Mouse (Mus musculus): Measurements from ENCODE around the gene Abl2. TPM values are rescaled to one million over a fixed set of nuclear protein-coding genes. Genes with fewer than 3 reads are reported as not detected.
A peak's percentile ranks its signal among the peaks of the same experiment; 100 is the strongest.

Gene Abl2
- total and polyA plus RNA-seq, 3 experiments = 4.7 to 25.7 (median 22.1) TPM

GRCm38 (mm10) chr1:156676171-156676570 lies 117.6 kb downstream of the Abl2 start:
- Histone ChIP-seq H3K4me3 (no peak overlapping the region), H3K27me3 (ENCODE audit: control insufficient read depth, insufficient read depth, low read length) (no peaks in the 10 kb centered on the region), H3K4me1 (ENCODE audit: control insufficient read depth, insufficient read depth, low read length) (0 out of 2 replicates have a peak, but pooled peaks cover 3% of the 10 kb centered on the region), H3K9ac (ENCODE audit: low read depth, low read length) (no peak overlapping the region), H3K27ac (no peak overlapping the region), H3K36me3 (ENCODE audit: control insufficient read depth, insufficient read depth, low read length) (no peaks in the 10 kb centered on the region), H3K79me2 (replicated peaks; ENCODE audit: control insufficient read depth, insufficient read depth, low read length) (no peaks in the 10 kb centered on the region)
- peak; percentile 66 to 78 for DNase-seq
- intact Hi-C loops (cut with DNase I) = loop anchor here (1.0 to 5.0 kb wide), 2 partner anchors 36 to 139 kb away; no protein-coding TSS in a partner anchor
- TF ChIP-seq POLR2A (IDR thresholded peaks at IDR 0.05; ENCODE audit: insufficient read depth, low read depth, low read length) (no peak), CTCF (IDR thresholded peaks at IDR 0.05) (peak; percentile 96), EP300 (IDR thresholded peaks at IDR 0.05; ENCODE audit: insufficient read depth, low read depth, low read length) (peak; percentile 67; the same call in 1 of the 2 replicates)
- WGBS = 26% methylated on average over 12 of the region's 12 CpGs

DNA sequence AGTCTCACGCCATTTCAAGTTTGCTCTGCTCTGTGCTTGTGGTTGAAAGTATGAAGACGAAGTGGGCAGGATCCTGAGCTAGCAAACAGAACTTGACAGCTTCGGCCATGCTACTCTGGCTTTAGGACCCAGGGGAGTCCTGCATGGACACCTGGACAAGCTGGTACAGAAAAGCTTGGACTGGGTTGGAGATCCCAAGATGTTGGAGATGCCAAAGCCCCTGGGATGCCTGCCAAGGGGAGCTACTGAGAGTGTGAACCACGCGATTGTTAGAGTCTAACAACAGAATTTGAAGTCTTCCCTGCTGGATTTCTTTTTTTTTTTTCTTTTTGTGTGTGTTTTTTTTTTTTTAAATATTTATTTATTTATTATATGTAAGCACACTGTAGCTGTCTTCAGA lies 118.0 kb downstream of the Abl2 start:
- H3K4me3 ChIP-seq = no peak overlapping the region
- no peak overlapping the region for H3K9ac ChIP-seq (ENCODE audit: low read depth, low read length)
- 0 out of 2 replicates have a peak, but pooled peaks cover 3% of the 10 kb centered on the region for H3K4me1 ChIP-seq (ENCODE audit: control insufficient read depth, insufficient read depth, low read length)
- no peaks in the 10 kb centered on the region for H3K79me2 ChIP-seq (replicated peaks; ENCODE audit: control insufficient read depth, insufficient read depth, low read length)
- DNase-seq = peak in 1 of 2 experiments; percentile 16
- 54% methylated on average over 5 of the region's 5 CpGs for WGBS
- no peaks in the 10 kb centered on the region for H3K27me3 ChIP-seq (ENCODE audit: control insufficient read depth, insufficient read depth, low read length)
- no peaks in the 10 kb centered on the region for H3K36me3 ChIP-seq (ENCODE audit: control insufficient read depth, insufficient read depth, low read length)
- TF ChIP-seq POLR2A (IDR thresholded peaks at IDR 0.05; ENCODE audit: insufficient read depth, low read depth, low read length) = no peak
- TF ChIP-seq EP300 (IDR thresholded peaks at IDR 0.05; ENCODE audit: insufficient read depth, low read depth, low read length) = no peak
- TF ChIP-seq CTCF (IDR thresholded peaks at IDR 0.05) = no peak
- no peak overlapping the region for H3K27ac ChIP-seq
- intact Hi-C loops (cut with DNase I) = loop anchor here (1.0 to 5.0 kb wide), 2 partner anchors 36 to 139 kb away; no protein-coding TSS in a partner anchor

DNA sequence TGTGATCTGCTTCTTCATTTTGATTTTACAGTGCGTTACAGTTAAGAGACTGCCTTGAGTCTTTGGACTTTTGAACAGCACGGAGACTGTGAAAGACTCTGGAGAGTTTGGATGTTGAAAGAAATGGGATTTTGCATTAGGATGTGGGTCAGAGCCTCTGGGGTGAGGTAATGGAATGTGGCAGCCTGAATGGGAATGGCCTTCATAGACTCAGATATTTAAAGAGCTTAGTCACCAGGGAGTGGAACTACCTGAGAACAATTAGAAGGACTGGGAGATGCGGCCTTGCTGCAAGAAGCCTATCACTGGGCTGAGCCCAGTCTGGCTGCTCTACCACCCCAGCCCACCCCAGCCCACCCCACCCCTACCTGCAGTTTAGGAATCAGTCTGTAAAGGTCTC lies 118.6 kb downstream of the Abl2 start:
- H3K9ac ChIP-seq (ENCODE audit: low read depth, low read length) = no peak overlapping the region

GRCm38 (mm10) chr1:156679599-156679998 lies 121.0 kb downstream of the Abl2 start:
- Histone ChIP-seq H3K36me3 (ENCODE audit: control insufficient read depth, insufficient read depth, low read length) (no peaks in the 10 kb centered on the region), H3K27me3 (ENCODE audit: control insufficient read depth, insufficient read depth, low read length) (no peaks in the 10 kb centered on the region), H3K9ac (ENCODE audit: low read depth, low read length) (no peak overlapping the region), H3K27ac (no peak overlapping the region), H3K4me3 (no peak overlapping the region), H3K4me1 (ENCODE audit: control insufficient read depth, insufficient read depth, low read length) (no peaks in the 10 kb centered on the region), H3K79me2 (replicated peaks; ENCODE audit: control insufficient read depth, insufficient read depth, low read length) (no peaks in the 10 kb centered on the region)
- WGBS = 81% methylated on average over 9 of the region's 9 CpGs
- TF ChIP-seq EP300 (IDR thresholded peaks at IDR 0.05; ENCODE audit: insufficient read depth, low read depth, low read length) (no peak), CTCF (IDR thresholded peaks at IDR 0.05) (no peak), POLR2A (IDR thresholded peaks at IDR 0.05; ENCODE audit: insufficient read depth, low read depth, low read length) (no peak)
- no peak for DNase-seq
- intact Hi-C loops (cut with DNase I) = loop anchor here (5.0 kb wide), 1 partner anchor 142 kb away; no protein-coding TSS in a partner anchor

More for the DNA sequence above, 118.6 kb downstream of the Abl2 start:
- WGBS = 86% methylated on average over 3 of the region's 3 CpGs
- TF ChIP-seq POLR2A (IDR thresholded peaks at IDR 0.05; ENCODE audit: insufficient read depth, low read depth, low read length) (no peak), CTCF (IDR thresholded peaks at IDR 0.05) (no peak), EP300 (IDR thresholded peaks at IDR 0.05; ENCODE audit: insufficient read depth, low read depth, low read length) (no peak)
- no peak for DNase-seq
- Histone ChIP-seq H3K27me3 (ENCODE audit: control insufficient read depth, insufficient read depth, low read length) (no peaks in the 10 kb centered on the region), H3K4me1 (ENCODE audit: control insufficient read depth, insufficient read depth, low read length) (0 out of 2 replicates have a peak, but pooled peaks cover 3% of the 10 kb centered on the region), H3K4me3 (no peak overlapping the region), H3K79me2 (replicated peaks; ENCODE audit: control insufficient read depth, insufficient read depth, low read length) (no peaks in the 10 kb centered on the region), H3K36me3 (ENCODE audit: control insufficient read depth, insufficient read depth, low read length) (no peaks in the 10 kb centered on the region), H3K27ac (no peak overlapping the region)
- intact Hi-C loops (cut with DNase I) = loop anchor here (5.0 kb wide), 1 partner anchor 140 kb away; no protein-coding TSS in a partner anchor

- 76% methylated on average over 7 of the region's 7 CpGs for WGBS
- no peaks in the 10 kb centered on the region for H3K36me3 ChIP-seq (ENCODE audit: control insufficient read depth, insufficient read depth, low read length)
These were observed 127.6 kb downstream of the Abl2 start for GRCm38 (mm10) chr1:156686025-156686661.

More at GRCm38 (mm10) chr1:156686025-156686661, 127.6 kb downstream of the Abl2 start:
- Histone ChIP-seq H3K4me3 (no peak overlapping the region), H3K9ac (ENCODE audit: low read depth, low read length) (no peak overlapping the region), H3K79me2 (replicated peaks; ENCODE audit: control insufficient read depth, insufficient read depth, low read length) (no peaks in the 10 kb centered on the region), H3K27ac (no peak overlapping the region), H3K4me1 (ENCODE audit: control insufficient read depth, insufficient read depth, low read length) (no peaks in the 10 kb centered on the region), H3K27me3 (ENCODE audit: control insufficient read depth, insufficient read depth, low read length) (no peaks in the 10 kb centered on the region)
- intact Hi-C loops (cut with DNase I) = no loop called here
- DNase-seq = no peak
- TF ChIP-seq EP300 (IDR thresholded peaks at IDR 0.05; ENCODE audit: insufficient read depth, low read depth, low read length) = no peak
- TF ChIP-seq CTCF (IDR thresholded peaks at IDR 0.05) = no peak
- no peak for TF ChIP-seq POLR2A (IDR thresholded peaks at IDR 0.05; ENCODE audit: insufficient read depth, low read depth, low read length)

Other genes with a start within 250 kb of the Abl2 start
- not detected for gene Nphs2, start 248.1 kb upstream of the Abl2 start, total RNA-seq (2021)
- gene Nphs2, start 248.1 kb upstream of the Abl2 start, polyA plus RNA-seq (2012; rRNA removed) = not detected in 2 replicates
- gene Gm2000, start 192.7 kb upstream of the Abl2 start, total RNA-seq (2021) = 100 to 1,000 TPM; 394 to 449 TPM
- 11.6 and 19.6 TPM in 2 replicates for gene Gm2000, start 192.7 kb upstream of the Abl2 start, polyA plus RNA-seq (2012; rRNA removed)
- not detected for gene Axdnd1, start 137.6 kb upstream of the Abl2 start, total RNA-seq (2021)
- gene Axdnd1, start 137.6 kb upstream of the Abl2 start, polyA plus RNA-seq (2012; rRNA removed) = not detected in 2 replicates
- 1 to 10 TPM; 7.1 to 8.2 TPM for gene Soat1, start 84.5 kb upstream of the Abl2 start, total RNA-seq (2021)
- gene Soat1, start 84.5 kb upstream of the Abl2 start, polyA plus RNA-seq (2012; rRNA removed) = 5.6 and 13.3 TPM in 2 replicates
- gene Gm10031, start 34.8 kb upstream of the Abl2 start, total RNA-seq (2021) = 10 to 100 TPM; 45.0 to 52.3 TPM
- 9.5 and 16.3 TPM in 2 replicates for gene Gm10031, start 34.8 kb upstream of the Abl2 start, polyA plus RNA-seq (2012; rRNA removed)
- gene Tor3a, start 115.6 kb downstream of the Abl2 start, total RNA-seq (2021) = 10 to 100 TPM in 1 of 2 experiments, 1 to 10 TPM in 1; 8.3 to 11.6 TPM
- gene Tor3a, start 115.6 kb downstream of the Abl2 start, polyA plus RNA-seq (2012; rRNA removed) = 8.9 and 11.8 TPM in 2 replicates
- gene Fam20b, start 160.3 kb downstream of the Abl2 start, total RNA-seq (2021) = 10 to 100 TPM; 53.5 to 62.8 TPM
- 24.6 and 47.2 TPM in 2 replicates for gene Fam20b, start 160.3 kb downstream of the Abl2 start, polyA plus RNA-seq (2012; rRNA removed)

Measured in heart, adult 2 months (tissue).